Mouse (Mus musculus): ENCODE results near the gene Cited2. TPM values are rescaled to one million over a fixed set of nuclear protein-coding genes. Genes with fewer than 3 reads are reported as not detected.
A peak's percentile ranks its signal among the peaks of the same experiment; 100 is the strongest.

The Cited2 gene
- 16.9 and 22.2 TPM in 2 replicates for polyA plus RNA-seq (2015; fragmentation: Nextera tagmentation; extraction: Ambion mirVana)

DNA sequence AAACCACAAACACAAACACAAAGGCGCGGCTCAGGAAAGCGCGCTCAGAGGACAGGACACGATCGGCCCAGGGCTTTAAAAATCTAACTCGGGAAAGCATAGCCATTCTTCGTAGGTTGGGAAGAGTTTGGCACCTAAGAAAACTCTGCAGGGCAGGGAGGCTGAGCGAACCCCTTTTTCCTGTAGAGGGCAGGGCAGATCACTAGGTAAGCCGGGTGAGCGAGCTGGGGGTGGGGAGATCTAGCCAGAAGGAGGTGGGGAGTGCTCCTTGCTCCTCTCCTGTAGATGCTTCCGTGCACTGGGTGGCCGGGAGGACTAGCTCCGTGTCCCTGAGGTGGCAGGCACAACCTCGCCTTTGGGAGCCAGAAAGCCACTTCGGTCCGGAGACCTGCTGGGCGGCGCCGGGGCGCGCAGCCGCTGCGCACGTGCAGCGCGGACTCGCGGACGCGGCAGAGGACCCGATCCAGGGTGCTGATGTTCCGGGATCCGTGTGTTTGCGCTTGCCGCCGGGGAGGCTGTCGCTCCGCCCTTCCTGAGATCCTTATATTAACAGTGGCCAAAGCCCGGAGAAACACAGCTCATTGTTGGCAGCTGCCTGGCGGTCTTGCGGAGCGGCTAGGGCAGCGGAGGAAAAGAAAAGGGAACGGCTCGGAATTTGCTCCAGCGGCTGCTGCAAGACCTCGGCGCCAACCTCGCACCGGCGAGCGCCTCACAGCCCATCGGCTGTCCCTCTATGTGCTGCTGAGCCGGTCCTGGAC, at the start of gene Cited2:
Cited2 (plus strand) TSS at position 566 of the 758 bp plus-strand sequence.
- Histone ChIP-seq H3K9me3 (replicated peaks) (no peaks in the 10 kb centered on the region), H3K4me3 (replicated peaks) (peak within 1 kb of the TSS; percentile 90), H3K9ac (peak within 1 kb of the TSS; percentile 92), H3K4me2 (peak within 1 kb of the TSS; percentile 99), H3K27me3 (no peaks in the 10 kb centered on the region), H3K36me3 (peaks cover 9% of the 10 kb centered on the region; the same call in 1 of the 2 replicates), H3K4me1 (replicated peaks) (peaks cover 79% of the 10 kb centered on the region), H3K27ac (peak within 1 kb of the TSS; percentile 98)
- WGBS (ENCODE audit: insufficient replicate concordance) = under 1% methylated on average over 55 of the region's 55 CpGs
- peak; percentile 79 for ATAC-seq (ENCODE audit: low read depth)
- DNase-seq = peak; percentile 95

DNA sequence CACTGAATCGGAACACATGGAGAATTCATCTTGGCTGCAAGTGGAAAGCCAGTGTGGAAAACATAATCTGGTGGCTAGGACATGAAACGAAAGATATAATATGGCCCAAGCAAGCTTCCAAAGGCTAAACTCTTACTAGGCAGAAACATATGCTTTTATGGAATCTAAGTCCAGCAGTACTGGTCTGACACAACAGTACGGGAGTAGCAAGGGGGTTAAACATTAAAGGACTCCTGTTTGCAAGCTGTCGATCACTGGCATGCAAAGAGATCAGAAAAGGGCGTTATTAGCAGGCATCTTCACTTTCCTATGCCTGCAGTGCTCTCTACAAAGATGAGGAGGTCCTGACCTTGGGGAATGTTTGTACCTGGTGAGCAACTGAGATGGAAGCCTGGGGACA, 48.6 kb upstream of the Cited2 start:
- Histone ChIP-seq H3K36me3 (no peaks in the 10 kb centered on the region), H3K9ac (no peak overlapping the region), H3K27me3 (no peaks in the 10 kb centered on the region), H3K4me3 (replicated peaks) (no peak overlapping the region), H3K4me2 (no peak overlapping the region), H3K9me3 (replicated peaks) (no peaks in the 10 kb centered on the region), H3K27ac (peak overlapping the region; percentile 58), H3K4me1 (replicated peaks) (peaks cover 10% of the 10 kb centered on the region)
- no peak for DNase-seq
- 70% methylated on average over 5 of the region's 5 CpGs for WGBS (ENCODE audit: insufficient replicate concordance)
- peak; percentile 42; the same call in 1 of the 2 replicates for ATAC-seq (ENCODE audit: low read depth)

DNA sequence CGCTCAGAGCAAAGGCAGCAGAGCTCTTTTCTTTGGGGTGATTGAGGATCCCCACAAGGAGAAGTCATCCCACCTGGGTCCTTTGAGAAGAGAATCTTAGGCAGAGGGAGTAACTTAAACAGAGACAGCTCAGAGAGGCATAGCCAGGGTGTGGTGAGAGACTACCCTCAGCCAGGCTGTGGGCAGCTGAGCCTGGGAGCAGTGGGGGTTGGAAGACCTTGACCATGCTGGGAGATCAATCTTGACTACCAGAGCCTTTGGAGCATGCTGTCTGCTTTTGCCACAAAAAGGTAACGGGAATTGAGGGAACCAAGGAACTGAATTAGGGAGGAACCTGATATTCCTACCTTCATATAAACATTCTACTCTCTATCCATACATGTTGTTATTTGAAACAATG, 48.1 kb upstream of the Cited2 start:
- H3K9ac ChIP-seq = no peak overlapping the region
- ATAC-seq (ENCODE audit: low read depth) = 0 out of 2 replicates have a peak, but pooled peaks have one; percentile 33

DNA sequence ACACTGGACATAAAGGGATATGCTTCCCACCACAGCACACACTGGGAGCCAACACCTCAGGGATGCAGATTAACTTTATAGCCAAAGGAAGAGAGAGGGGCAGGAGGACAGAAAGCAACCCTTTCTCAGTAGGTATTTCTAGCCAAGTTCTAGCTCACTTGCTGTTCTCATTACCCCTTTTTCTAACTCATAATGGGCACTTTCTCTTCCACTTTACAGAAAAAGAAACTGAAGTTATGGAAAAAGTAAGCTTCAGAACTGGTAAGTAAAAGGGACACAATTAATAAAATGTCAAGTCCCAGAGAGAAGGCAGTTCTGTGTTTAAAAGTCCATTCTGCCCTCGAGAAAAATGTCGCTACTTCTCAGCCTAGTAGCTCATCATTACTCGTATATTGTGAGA, 46.6 kb upstream of the Cited2 start:
- ATAC-seq (ENCODE audit: low read depth) = no peak
- Histone ChIP-seq H3K9me3 (replicated peaks) (no peaks in the 10 kb centered on the region), H3K4me3 (replicated peaks) (no peak overlapping the region), H3K4me2 (no peak overlapping the region), H3K9ac (no peak overlapping the region), H3K27ac (no peak overlapping the region), H3K27me3 (no peaks in the 10 kb centered on the region), H3K4me1 (replicated peaks) (peaks cover 10% of the 10 kb centered on the region), H3K36me3 (no peaks in the 10 kb centered on the region)
- 64% methylated on average over 3 of the region's 3 CpGs for WGBS (ENCODE audit: insufficient replicate concordance)
- no peak for DNase-seq

More for the DNA sequence above, 48.1 kb upstream of the Cited2 start:
- DNase-seq = no peak
- H3K4me1 ChIP-seq (replicated peaks) = peaks cover 10% of the 10 kb centered on the region
- no peaks in the 10 kb centered on the region for H3K9me3 ChIP-seq (replicated peaks)
- no peak overlapping the region for H3K4me2 ChIP-seq
- 72% methylated on average over 2 of the region's 2 CpGs for WGBS (ENCODE audit: insufficient replicate concordance)
- H3K36me3 ChIP-seq = no peaks in the 10 kb centered on the region
- no peak overlapping the region for H3K4me3 ChIP-seq (replicated peaks)
- no peak overlapping the region for H3K27ac ChIP-seq
- H3K27me3 ChIP-seq = no peaks in the 10 kb centered on the region

DNA sequence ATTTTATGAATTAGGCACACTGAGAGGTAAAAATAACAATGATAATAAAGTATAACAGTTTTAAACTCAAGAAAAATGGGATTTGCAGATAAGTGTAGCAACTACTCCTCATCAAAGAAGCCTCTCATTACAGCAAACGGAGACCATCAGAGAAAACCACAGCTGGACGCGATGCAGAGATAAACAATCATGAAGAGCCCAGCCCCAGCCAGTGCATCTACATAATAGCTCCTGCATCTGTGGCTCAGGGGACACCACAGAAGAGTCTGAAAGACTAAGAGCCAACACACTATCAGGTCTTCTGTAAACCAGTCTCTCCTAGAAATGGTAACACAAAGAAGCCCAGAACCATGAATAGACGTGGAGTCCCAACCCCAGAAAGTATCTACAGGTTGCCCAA, 45.7 kb upstream of the Cited2 start:
- H3K4me1 ChIP-seq (replicated peaks) = peaks cover 10% of the 10 kb centered on the region
- H3K36me3 ChIP-seq = no peaks in the 10 kb centered on the region
- DNase-seq (peak; percentile 18), ATAC-seq (ENCODE audit: low read depth) (peak; percentile 80)
- H3K9me3 ChIP-seq (replicated peaks) = no peaks in the 10 kb centered on the region
- no peak overlapping the region for H3K27ac ChIP-seq
- 23% methylated on average over 4 of the region's 4 CpGs for WGBS (ENCODE audit: insufficient replicate concordance)
- H3K4me2 ChIP-seq = no peak overlapping the region
- H3K9ac ChIP-seq = no peak overlapping the region
- H3K27me3 ChIP-seq = no peaks in the 10 kb centered on the region
- no peak overlapping the region for H3K4me3 ChIP-seq (replicated peaks)

DNA sequence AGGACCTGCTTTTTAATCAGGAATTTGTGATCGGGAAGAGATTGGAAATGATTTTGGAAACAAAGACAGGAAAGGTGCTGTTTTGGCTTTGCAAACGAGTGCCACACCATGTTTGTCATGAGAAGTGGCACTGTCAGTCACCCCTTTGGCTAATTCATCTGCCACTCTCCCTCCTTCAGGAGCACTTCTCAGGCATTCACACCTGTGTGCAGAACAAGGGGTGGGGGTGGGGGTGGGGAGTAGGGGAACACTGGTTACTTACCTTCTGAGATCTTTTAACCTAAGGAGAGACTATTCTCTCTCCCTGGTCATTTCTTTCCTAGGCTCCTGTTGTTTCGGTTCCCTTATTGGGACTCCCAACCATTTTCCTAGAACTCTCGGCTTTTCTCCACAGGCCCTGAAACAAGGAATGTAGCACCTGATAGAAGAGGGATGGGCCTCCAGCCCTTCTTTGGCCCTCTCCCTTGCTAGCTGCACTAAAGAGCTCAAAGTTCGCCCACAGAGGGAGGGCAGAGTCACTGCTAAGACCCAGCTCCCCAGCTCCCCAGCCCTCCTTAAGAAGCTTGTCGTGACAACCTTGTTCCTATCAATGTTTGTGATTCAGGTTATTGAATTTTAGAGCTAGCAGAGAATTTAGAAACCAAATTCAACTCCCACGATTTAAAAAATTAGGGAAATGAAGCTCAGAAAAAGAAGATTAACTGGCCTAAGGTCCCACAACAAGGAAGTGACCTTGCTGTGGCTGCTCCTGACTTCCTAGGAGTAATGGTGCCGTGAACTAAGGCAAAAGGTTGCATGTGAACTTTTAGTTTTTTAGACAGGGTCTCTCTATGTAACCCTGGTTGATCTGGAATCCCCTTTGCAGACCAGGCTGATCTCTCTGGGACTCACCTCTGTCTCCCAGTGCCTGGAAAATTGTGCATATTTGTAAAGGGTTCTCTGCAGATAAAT, 42.3 kb upstream of the Cited2 start:
- Histone ChIP-seq H3K9ac (no peak overlapping the region), H3K27ac (no peak overlapping the region), H3K9me3 (replicated peaks) (no peaks in the 10 kb centered on the region), H3K4me3 (replicated peaks) (no peak overlapping the region), H3K4me1 (replicated peaks) (peaks cover 20% of the 10 kb centered on the region), H3K27me3 (no peaks in the 10 kb centered on the region), H3K36me3 (no peaks in the 10 kb centered on the region), H3K4me2 (no peak overlapping the region)
- ATAC-seq (ENCODE audit: low read depth) (no peak), DNase-seq (no peak)
- 56% methylated on average over 8 of the region's 8 CpGs for WGBS (ENCODE audit: insufficient replicate concordance)

DNA sequence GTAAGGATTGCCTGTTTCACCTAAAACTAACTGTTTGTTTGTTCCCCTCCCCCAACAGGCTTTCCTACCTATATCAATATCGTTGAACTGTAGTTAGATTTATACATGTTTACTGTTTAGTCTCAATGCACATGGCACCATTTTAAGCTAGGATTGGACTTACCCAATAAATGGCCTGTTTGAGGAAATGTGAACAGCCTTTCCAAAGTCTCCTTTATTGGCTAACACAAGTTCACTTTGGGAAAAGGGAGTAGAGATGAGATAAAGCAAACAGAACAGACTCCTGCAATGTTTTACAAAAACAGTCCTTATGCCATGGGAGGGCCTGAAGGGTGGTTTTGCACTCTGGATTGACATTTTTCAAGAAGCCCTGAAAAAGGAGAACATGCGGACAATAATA, 41.6 kb upstream of the Cited2 start:
- whole genome bisulfite sequencing (ENCODE audit: insufficient replicate concordance) = 71% methylated on average over 2 of the region's 2 CpGs
- Histone ChIP-seq H3K36me3 (no peaks in the 10 kb centered on the region), H3K4me3 (replicated peaks) (no peak overlapping the region), H3K4me2 (no peak overlapping the region), H3K9me3 (replicated peaks) (no peaks in the 10 kb centered on the region), H3K9ac (no peak overlapping the region), H3K27ac (no peak overlapping the region), H3K4me1 (replicated peaks) (peaks cover 20% of the 10 kb centered on the region), H3K27me3 (no peaks in the 10 kb centered on the region)
- ATAC-seq (ENCODE audit: low read depth) (no peak), DNase-seq (no peak)

DNA sequence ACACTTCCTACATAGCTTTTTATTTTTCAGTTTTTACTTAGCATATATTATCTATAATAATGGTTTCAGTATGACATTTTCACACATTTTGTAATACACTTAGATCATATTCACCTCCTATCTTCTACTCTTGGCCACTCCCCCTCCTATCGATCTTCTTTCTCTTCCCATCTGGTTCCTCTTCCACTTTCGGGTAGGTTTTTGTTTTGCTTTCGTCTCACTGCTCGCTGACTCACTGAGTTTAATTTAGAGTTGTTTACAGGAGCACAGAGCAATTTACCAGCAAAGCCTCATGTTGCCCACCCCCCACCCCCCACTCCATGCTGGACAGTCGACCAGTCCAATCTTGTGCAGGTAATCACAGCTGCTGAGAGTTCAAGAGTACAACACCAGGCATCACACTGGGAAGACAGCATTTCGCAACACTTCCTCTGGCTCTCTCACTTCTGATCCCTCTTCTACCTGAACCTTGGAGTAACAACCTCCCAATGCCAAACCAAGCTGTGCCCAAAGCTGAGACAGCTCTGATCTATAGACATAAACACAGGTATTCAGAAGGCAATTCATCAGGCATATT, 39.1 kb upstream of the Cited2 start:
- Histone ChIP-seq H3K4me3 (replicated peaks) (no peak overlapping the region), H3K27ac (no peak overlapping the region), H3K36me3 (no peaks in the 10 kb centered on the region), H3K4me1 (replicated peaks) (0 out of 2 replicates have a peak, but pooled peaks cover 10% of the 10 kb centered on the region), H3K27me3 (no peaks in the 10 kb centered on the region), H3K4me2 (peak overlapping the region; percentile 28; the same call in 1 of the 2 replicates), H3K9ac (no peak overlapping the region), H3K9me3 (replicated peaks) (no peaks in the 10 kb centered on the region)
- 19% methylated on average over 6 of the region's 6 CpGs for WGBS (ENCODE audit: insufficient replicate concordance)
- ATAC-seq (ENCODE audit: low read depth) = peak; percentile 63
- no peak for DNase-seq

DNA sequence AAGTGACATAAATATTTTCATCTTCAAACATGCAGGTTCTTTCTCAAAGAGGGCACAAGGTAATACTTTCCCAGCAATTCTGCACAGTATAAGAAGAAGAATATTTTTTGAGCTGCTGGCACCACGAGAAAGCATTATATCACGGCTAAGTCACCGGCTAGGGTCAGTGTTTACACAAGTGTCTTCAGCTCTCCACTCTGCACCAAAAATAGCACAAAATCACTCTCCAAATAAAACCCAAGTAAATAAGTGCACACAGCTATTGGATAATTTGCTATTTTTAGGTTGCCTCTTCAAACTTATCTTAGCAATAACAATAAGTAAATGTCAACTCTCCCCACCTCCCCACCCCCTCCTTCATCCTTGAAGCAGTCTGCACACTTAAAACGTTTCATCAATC, 33.2 kb upstream of the Cited2 start:
- Histone ChIP-seq H3K9ac (no peak overlapping the region), H3K27ac (no peak overlapping the region), H3K4me1 (replicated peaks) (no peaks in the 10 kb centered on the region), H3K4me3 (replicated peaks) (no peak overlapping the region), H3K9me3 (replicated peaks) (no peaks in the 10 kb centered on the region), H3K27me3 (no peaks in the 10 kb centered on the region), H3K36me3 (no peaks in the 10 kb centered on the region), H3K4me2 (no peak overlapping the region)
- 50% methylated on average over 4 of the region's 4 CpGs for WGBS (ENCODE audit: insufficient replicate concordance)
- DNase-seq = no peak
- no peak for ATAC-seq (ENCODE audit: low read depth)

DNA sequence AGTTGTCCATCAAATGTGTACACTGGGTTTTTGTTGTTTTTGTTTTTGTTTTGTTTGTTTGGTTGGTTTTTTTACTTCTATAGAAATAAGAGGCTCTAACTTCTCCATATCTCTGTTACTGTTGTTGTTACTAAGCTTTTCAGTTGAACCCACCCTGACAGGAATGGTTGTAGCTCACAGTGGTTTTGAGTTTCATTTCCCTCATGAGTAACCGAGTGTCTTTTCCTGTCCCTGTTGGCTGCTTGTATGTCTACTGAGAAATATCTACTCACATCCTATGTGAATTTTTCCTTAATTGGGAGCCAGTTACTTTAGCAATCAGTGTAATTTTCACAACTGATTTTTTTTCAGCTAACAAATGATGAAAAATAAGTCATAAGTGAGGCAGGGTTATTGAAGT, 31.3 kb upstream of the Cited2 start:
- WGBS (ENCODE audit: insufficient replicate concordance) = 43% methylated on average over 1 of the region's 1 CpGs
- ATAC-seq (ENCODE audit: low read depth) = no peak

DNA sequence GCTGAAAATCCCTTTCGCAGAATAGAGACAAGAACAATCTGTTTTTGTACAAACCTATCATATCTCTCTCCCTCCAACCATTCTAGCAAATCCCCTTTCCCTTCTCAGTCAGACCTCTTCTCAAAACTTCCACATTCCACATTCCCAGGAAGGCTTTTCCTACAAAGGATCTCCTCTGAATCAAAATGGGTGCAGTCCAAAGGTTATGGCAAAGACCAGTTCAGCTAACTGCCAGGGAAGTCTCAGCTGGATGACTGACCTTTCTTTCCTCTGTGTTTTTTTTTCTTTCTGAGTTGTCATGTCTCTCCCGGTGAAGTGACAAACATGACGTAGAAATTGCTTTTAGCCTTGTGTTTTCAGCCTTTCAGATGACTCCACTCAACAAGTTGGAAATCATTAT, 27.2 kb upstream of the Cited2 start:
- DNase-seq (no peak), ATAC-seq (ENCODE audit: low read depth) (no peak)
- Histone ChIP-seq H3K4me2 (no peak overlapping the region), H3K27me3 (no peaks in the 10 kb centered on the region), H3K9me3 (replicated peaks) (no peaks in the 10 kb centered on the region), H3K27ac (no peak overlapping the region), H3K4me1 (replicated peaks) (no peaks in the 10 kb centered on the region), H3K36me3 (no peaks in the 10 kb centered on the region), H3K9ac (no peak overlapping the region), H3K4me3 (replicated peaks) (no peak overlapping the region)
- WGBS (ENCODE audit: insufficient replicate concordance) = 82% methylated on average over 3 of the region's 3 CpGs

More for the DNA sequence above, 31.3 kb upstream of the Cited2 start:
- DNase-seq = no peak
- H3K9me3 ChIP-seq (replicated peaks) = no peaks in the 10 kb centered on the region
- no peak overlapping the region for H3K27ac ChIP-seq
- H3K4me2 ChIP-seq = no peak overlapping the region
- H3K36me3 ChIP-seq = no peaks in the 10 kb centered on the region
- no peak overlapping the region for H3K9ac ChIP-seq
- no peak overlapping the region for H3K4me3 ChIP-seq (replicated peaks)
- no peaks in the 10 kb centered on the region for H3K27me3 ChIP-seq
- H3K4me1 ChIP-seq (replicated peaks) = no peaks in the 10 kb centered on the region

Data from liver, embryonic 13.5 days (tissue).